Mouse (Mus musculus) stomach, postnatal 0 days (tissue): ENCODE measurements around the gene Krt35.

Source experiments
- CTCF ChIP-seq: IDR thresholded peaks from 2 replicates; pipeline ENCODE4 v1.5.1; 2016; ENCODE audit warnings: antibody characterized with exemption, low read depth, mild to moderate bottlenecking, moderate library complexity
- EP300 ChIP-seq: optimal IDR thresholded peaks from 2 replicates; pipeline ENCODE3; 2016; ENCODE audit warnings: antibody characterized with exemption

- TF ChIP-seq CTCF: peak; percentile 51
- no peak for TF ChIP-seq EP300
These were observed 17.1 kb upstream of the Krt35 start for GRCm38 (mm10) chr11:100112935-100113741.
